ENCODE assay signal across 27 mouse cellular contexts in genomic region chr5:97421669-97422068, GRCm38 (mm10). TPM values are rescaled to one million over a fixed set of nuclear protein-coding genes. Genes with fewer than 3 reads are reported as not detected.
DNase-seq lines count a peak whose midpoint lies in the region; ATAC-seq and TF ChIP-seq lines count a peak whose summit lies in the region.
"Had no signal": no experiment of that assay in that cellular context is flagged by ENCODE, and none has a peak within 500 bp of the region (broad histone marks: within the 10 kb centered on the region; RNA-seq: fewer than 3 reads in every experiment).

No protein-coding gene starts in this region.

- no peaks in the 10 kb centered on the region for H3K9me3 ChIP-seq in intestine, embryonic 15.5 days
- H3K9me3 ChIP-seq in midbrain, postnatal 0 days (ENCODE audit: low read length), result no peaks in the 10 kb centered on the region
- H3K9me3 ChIP-seq: G1E had no signal

- H3K27me3 ChIP-seq in intestine, embryonic 15.5 days (replicated peaks), result no peaks in the 10 kb centered on the region
- H3K27me3 ChIP-seq in midbrain, postnatal 0 days (ENCODE audit: insufficient read depth, low read length), result no peaks in the 10 kb centered on the region
- H3K27me3 ChIP-seq: CH12.LX had no signal

- no peak overlapping the region for H3K4me2 ChIP-seq in intestine, embryonic 15.5 days (replicated peaks)
- H3K4me2 ChIP-seq in midbrain, postnatal 0 days (ENCODE audit: low read depth, low read length, poor library complexity, severe bottlenecking), result no peak overlapping the region

- no peak for TF ChIP-seq CTCF in midbrain, postnatal 0 days (IDR thresholded peaks at IDR 0.05)

- peak; percentile 33; the same call in 1 of the 2 replicates for ATAC-seq in granulocyte monocyte progenitor cell, adult 5-6 weeks (replicated peaks; ENCODE audit: poor library complexity, severe bottlenecking)
- peak; percentile 65 for ATAC-seq in megakaryocyte, adult 5-6 weeks (ENCODE audit: poor library complexity, severe bottlenecking)
- ATAC-seq in megakaryocyte progenitor cell, adult 5-6 weeks (replicated peaks; ENCODE audit: poor library complexity), result peak; percentile 69
- no peak for ATAC-seq in intestine, embryonic 15.5 days
- no peak for ATAC-seq in midbrain, postnatal 0 days (ENCODE audit: low FRiP score)
- ATAC-seq: activated CD4-positive, CD25-positive, alpha-beta regulatory T cell, adult 4 months; CD4-positive, CD25-positive, alpha-beta regulatory T cell, adult 4 months; Patski had no signal

- WGBS in intestine, embryonic 15.5 days, result 93% methylated on average over 2 of the region's 2 CpGs
- WGBS in midbrain, postnatal 0 days, result 97% methylated on average over 2 of the region's 2 CpGs

- no peaks in the 10 kb centered on the region for H3K4me1 ChIP-seq in intestine, embryonic 15.5 days (replicated peaks)
- no peaks in the 10 kb centered on the region for H3K4me1 ChIP-seq in midbrain, postnatal 0 days (ENCODE audit: insufficient read depth, low read length)

- no peak for DNase-seq in right cerebral cortex, adult 18-20 months
- DNase-seq in midbrain, postnatal 0 days (ENCODE audit: low spot score), result no peak
- DNase-seq: adrenal gland, adult 2 months; adrenal gland, adult 8-10 months; adrenal gland, postnatal 10 days; adrenal gland, postnatal 14 days; adrenal gland, postnatal 25 days; adrenal gland, postnatal 36 days; B cell, adult 2 months; cerebellum, adult 11 months; cerebellum, adult 11-12 months; cerebellum, adult 18-20 months had no signal

- no peak overlapping the region for H3K27ac ChIP-seq in intestine, embryonic 15.5 days
- no peak overlapping the region for H3K27ac ChIP-seq in midbrain, postnatal 0 days (ENCODE audit: low read depth, low read length)

- H3K4me3 ChIP-seq in intestine, embryonic 15.5 days (replicated peaks), result no peak overlapping the region
- H3K4me3 ChIP-seq in midbrain, postnatal 0 days (ENCODE audit: low read depth, low read length), result no peak overlapping the region

- H3K36me3 ChIP-seq in intestine, embryonic 15.5 days, result no peaks in the 10 kb centered on the region
- H3K36me3 ChIP-seq in midbrain, postnatal 0 days (ENCODE audit: insufficient read depth, low read length), result no peaks in the 10 kb centered on the region
- H3K36me3 ChIP-seq: G1E had no signal

- no peak overlapping the region for H3K9ac ChIP-seq in intestine, embryonic 15.5 days
- no peak overlapping the region for H3K9ac ChIP-seq in midbrain, postnatal 0 days (replicated peaks; ENCODE audit: low read length, poor library complexity, severe bottlenecking)

RNA-seq across cellular contexts. Expression of gene Naa11, which starts 29.5 kb away (rescaled TPM):
- not detected in 2 replicates for total RNA-seq in granulocyte monocyte progenitor cell, adult 5-6 weeks (2014; fragmentation: Nextera tagmentation)
- not detected in 2 replicates for total RNA-seq in granulocyte monocyte progenitor cell, adult 5-6 weeks (2017)
- not detected in 2 replicates for total RNA-seq in megakaryocyte, adult 5-6 weeks (2015)
- not detected in 2 replicates for total RNA-seq in megakaryocyte, adult 5-6 weeks (2017)
- total RNA-seq in megakaryocyte progenitor cell, adult 5-6 weeks (2015), result not detected in 2 replicates
- total RNA-seq in megakaryocyte progenitor cell, adult 5-6 weeks (2017), result not detected in 2 replicates
- 0.08 and 0.14 TPM in 2 replicates for polyA plus RNA-seq in intestine, embryonic 15.5 days (2015; fragmentation: Nextera tagmentation; extraction: Ambion mirVana)
- total RNA-seq in midbrain, postnatal 0 days (2014; rRNA removed), result not detected in 2 replicates
- 0.04 TPM in 1 of 2 replicates, not detected in the other for polyA plus RNA-seq in midbrain, postnatal 0 days (2015; fragmentation: Nextera tagmentation; extraction: Ambion mirVana)
- total RNA-seq: adrenal gland, adult 18-20 months; adrenal gland, adult 2 months; adrenal gland, adult 8-10 months; adrenal gland, postnatal 10 days; adrenal gland, postnatal 14 days; adrenal gland, postnatal 25 days; adrenal gland, postnatal 36 days; adrenal gland, postnatal 4 days; CH12.LX; MEL had no signal
- polyA plus RNA-seq: activated CD4-positive, CD25-positive, alpha-beta regulatory T cell, adult 4 months; adrenal gland, adult 2 months; brain, embryonic 14.5 days; CD4-positive, CD25-positive, alpha-beta regulatory T cell, adult 4 months; G1E; Patski had no signal

RNA-seq across cellular contexts. Expression of gene Gk2, which starts 35.2 kb away (rescaled TPM):
- not detected in 2 replicates for total RNA-seq in granulocyte monocyte progenitor cell, adult 5-6 weeks (2014; fragmentation: Nextera tagmentation)
- not detected in 2 replicates for total RNA-seq in granulocyte monocyte progenitor cell, adult 5-6 weeks (2017)
- not detected in 2 replicates for total RNA-seq in megakaryocyte, adult 5-6 weeks (2015)
- total RNA-seq in megakaryocyte, adult 5-6 weeks (2017), result not detected in 2 replicates
- not detected in 2 replicates for total RNA-seq in megakaryocyte progenitor cell, adult 5-6 weeks (2015)
- total RNA-seq in megakaryocyte progenitor cell, adult 5-6 weeks (2017), result not detected in 2 replicates
- 0.09 TPM in 1 of 2 replicates, not detected in the other for polyA plus RNA-seq in intestine, embryonic 15.5 days (2015; fragmentation: Nextera tagmentation; extraction: Ambion mirVana)
- not detected in 2 replicates for total RNA-seq in midbrain, postnatal 0 days (2014; rRNA removed)
- not detected in 2 replicates for polyA plus RNA-seq in midbrain, postnatal 0 days (2015; fragmentation: Nextera tagmentation; extraction: Ambion mirVana)
- total RNA-seq: adrenal gland, adult 18-20 months; adrenal gland, adult 2 months; adrenal gland, adult 8-10 months; adrenal gland, postnatal 10 days; adrenal gland, postnatal 14 days; adrenal gland, postnatal 25 days; adrenal gland, postnatal 36 days; adrenal gland, postnatal 4 days; CH12.LX; ES-E14; MEL had no signal
- polyA plus RNA-seq: adrenal gland, adult 2 months; brain, embryonic 14.5 days; C2C12; G1E; Patski had no signal

Comparison
In these comparisons a context has a peak if more than half of its experiments do, and no peak if none do; other contexts are left out.
1. ATAC-seq: peak in granulocyte monocyte progenitor cell, adult 5-6 weeks (single experiment), megakaryocyte, adult 5-6 weeks (single experiment) and megakaryocyte progenitor cell, adult 5-6 weeks (single experiment); none in intestine, embryonic 15.5 days (single experiment) and midbrain, postnatal 0 days (single experiment).